Mouse (Mus musculus) lung, postnatal 10 days (tissue): ENCODE measurements at regions not wholly inside any gene's neighbourhood (a gene's known extent, or its start where the extent isn't known, plus 50 kb on each side); places are given as distances from the start of the nearest gene placed in this dataset.

ENCODE experiments used
- DNase-seq: peaks from one replicate; pipeline ENCODE4 v3.0.0; 2021

GRCm38 (mm10) chr13:71653212-71653938 is 310.1 kb downstream of the Irx1 start:
- DNase-seq, result no peak

GRCm38 (mm10) chr13:71649876-71650275 is 313.6 kb downstream of the Irx1 start:
- no peak for DNase-seq

DNA sequence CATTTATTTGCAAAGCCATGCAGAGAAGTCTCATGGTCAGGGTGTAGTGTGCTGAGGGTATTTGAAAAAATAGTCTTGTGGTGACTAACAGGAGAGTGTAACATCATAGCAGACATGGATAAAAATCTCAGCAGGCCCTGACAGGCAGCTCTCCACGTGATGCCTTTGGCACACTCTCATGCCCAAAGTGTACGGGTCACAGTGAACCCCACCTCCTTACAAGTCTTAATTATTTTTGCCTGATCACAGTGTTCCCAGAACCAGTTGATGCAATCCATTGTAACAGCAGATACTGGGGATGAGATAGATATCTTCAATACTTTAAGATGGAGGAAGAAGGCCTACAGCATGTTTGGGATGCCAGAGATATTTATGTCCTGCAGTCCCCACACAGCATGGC is 314.5 kb downstream of the Irx1 start:
- no peak for DNase-seq

- DNase-seq, result no peak
These were observed 332.1 kb downstream of the Irx1 start for GRCm38 (mm10) chr13:71631447-71631846.

GRCm38 (mm10) chr13:71617198-71617597 is 346.3 kb downstream of the Irx1 start:
- no peak for DNase-seq

DNA sequence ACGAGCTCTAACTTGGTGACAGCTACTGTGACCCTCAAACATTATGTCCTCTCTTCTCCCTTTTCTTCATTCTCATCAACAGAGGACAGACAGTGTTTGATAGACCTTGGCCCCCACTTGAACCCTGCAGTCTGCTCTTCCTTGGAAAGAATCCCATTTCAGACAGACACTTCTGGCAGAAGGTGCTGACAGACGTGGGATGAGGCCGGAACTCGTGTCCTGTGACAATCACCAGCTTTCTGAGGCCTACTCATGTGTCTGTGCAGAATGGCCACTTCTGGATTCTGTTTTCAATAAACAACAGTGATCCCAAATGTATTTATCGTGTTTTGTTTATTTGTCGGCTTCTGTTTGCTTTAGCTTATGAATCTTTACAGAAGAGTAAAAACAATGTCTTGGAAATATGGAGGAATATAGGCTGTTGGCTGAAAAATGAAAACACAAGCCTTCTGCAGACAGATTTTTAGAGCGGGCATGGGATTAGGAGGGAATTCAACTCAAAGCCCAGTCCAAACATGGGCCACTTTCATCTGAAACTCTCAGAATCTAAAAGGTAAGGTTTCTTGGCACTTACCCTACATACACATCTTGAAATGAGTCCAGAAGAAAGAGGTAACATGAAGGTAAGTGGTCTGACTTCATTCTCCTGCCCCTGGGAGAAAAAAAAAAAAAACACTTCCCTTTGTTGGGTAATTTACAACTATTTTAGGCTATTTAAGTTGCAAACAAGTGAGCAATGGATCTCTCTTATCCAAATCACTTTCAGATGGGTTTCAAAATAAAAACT is 350.9 kb downstream of the Irx1 start:
- DNase-seq, result peak; percentile 22

- no peak for DNase-seq
These were observed 381.0 kb downstream of the Irx1 start for GRCm38 (mm10) chr13:71582486-71582885.

- DNase-seq, result no peak
These were observed 397.6 kb downstream of the Irx1 start for GRCm38 (mm10) chr13:71565895-71566294.

DNA sequence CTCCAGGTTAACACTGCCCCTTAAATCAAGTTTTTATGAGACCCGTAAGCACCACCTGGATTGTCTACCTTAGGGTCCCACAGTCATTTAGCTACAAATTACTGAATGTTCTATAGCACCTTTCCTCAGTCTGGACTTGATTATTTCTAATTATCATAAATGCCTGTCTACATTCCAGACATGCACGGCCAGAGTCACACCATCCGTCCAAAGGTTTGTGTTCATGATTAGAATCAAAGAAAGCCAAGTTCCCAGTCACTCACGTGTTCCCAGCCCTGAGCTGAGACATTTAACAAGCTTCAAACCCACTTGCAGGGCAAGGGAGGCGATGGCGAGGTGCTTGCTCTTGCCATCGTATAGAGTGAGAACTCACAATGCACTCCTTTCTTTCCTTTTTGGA is 398.1 kb downstream of the Irx1 start:
- DNase-seq, result no peak

- no peak for DNase-seq
These were observed 404.9 kb downstream of the Irx1 start for GRCm38 (mm10) chr13:71558477-71559215.

DNA sequence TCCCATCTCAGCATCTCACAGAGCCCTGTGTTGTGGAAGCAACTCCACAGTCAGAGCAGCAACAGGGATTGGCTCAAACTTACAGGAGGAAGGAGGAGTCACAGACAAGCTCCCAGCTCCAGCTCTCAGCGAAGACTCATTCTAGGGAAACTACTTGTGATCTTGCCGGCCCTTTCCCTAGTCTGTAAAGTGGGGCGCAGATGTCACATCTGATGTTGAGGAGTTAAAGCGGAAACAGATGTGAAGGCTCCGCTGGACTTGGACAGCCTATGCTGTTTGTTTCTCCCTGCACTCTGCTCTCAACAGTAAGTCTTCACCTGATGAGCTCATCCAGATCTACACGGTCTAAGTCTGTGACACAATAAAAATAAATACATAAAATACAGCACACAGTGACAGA is 408.1 kb downstream of the Irx1 start:
- DNase-seq, result no peak

- DNase-seq, result no peak
These were observed 413.4 kb downstream of the Irx1 start for GRCm38 (mm10) chr13:71550109-71550508.

DNA sequence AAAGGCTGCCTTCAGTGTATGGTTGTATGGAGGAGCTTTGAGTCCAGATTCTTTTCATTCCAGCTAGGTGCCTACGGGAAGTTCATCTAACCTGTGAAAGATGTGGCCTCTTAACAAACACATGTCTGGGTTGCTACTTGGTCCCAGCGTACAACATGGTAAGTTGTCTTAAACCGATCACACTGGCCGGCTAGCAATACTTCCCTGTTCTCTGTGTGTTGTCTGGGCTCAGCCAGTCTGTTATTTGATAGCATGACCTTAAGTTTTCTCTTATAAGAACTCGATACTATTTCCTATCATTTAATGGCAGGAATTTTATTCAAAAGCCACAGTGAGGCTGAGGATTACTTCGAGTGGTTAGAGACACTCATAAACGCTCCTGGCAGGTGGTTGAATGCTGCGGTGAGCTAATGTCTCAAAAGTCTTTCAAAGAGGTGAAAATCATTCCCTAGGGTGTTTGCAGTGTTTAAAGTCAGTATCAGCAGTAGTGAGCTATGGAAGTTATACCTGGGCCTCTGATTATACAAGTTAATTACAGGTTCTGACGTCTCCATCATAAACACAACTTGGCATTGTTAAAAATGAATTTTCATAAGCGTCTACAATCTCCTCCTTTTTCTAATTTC is 414.2 kb downstream of the Irx1 start:
- DNase-seq, result no peak

- DNase-seq, result no peak
These were observed 425.3 kb downstream of the Irx1 start for GRCm38 (mm10) chr13:71538226-71538625.

- peak; percentile 40 for DNase-seq
These were observed 430.6 kb downstream of the Irx1 start for GRCm38 (mm10) chr13:71532796-71533351.

DNA sequence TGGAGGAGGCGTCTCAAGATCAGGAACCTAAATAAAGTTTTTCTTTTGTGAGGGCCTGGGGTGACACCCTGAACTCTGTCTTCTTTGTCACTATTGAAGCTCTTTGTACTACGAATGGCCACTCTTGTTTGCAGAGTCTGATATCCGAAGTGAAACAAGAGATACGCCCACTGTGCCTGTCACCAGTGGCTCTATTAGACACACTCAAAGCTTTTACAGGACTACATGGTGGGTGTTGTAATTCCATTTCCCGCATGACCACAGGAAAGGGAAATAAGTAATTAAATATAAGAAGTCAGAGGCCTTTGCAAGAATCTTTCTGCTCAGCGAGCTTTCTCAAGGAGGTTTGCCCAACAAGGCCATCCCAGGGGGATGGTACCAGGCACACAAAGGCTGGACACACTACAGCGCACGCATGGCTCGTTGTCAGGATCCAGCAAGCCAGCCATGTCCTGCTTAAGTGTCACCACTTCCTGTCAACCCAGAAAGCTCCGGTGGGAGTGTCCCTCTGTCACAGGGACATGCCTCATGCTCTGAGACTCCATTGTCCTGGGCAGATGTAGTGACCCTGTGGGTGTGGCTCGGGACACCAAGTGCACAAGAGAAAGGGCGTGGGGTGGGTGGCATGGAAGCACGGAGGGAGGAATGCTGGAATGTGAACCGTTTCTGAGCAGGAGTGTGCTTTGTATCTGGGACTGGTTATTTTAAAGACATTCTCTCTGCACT is 434.0 kb downstream of the Irx1 start:
- no peak for DNase-seq

DNA sequence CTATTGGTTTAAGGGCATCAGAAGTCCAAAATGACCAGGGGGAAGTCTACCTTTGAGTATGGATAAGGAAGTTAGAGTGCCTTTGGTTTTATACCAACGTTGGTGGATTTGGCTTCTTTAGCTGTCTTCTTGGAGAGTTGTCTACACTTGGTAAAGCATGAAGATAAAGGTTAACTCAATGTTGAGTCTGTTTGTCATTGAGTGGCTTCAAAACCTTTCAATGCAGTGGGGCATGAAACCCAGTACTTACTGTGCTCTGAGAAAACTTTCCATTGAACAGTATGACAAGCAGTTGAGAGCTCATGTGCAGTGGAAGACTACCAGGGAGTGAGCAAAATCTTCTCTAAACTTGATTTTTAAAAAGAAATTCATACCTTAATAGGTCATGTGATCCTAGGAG is 445.7 kb downstream of the Irx1 start:
- no peak for DNase-seq

GRCm38 (mm10) chr13:71513204-71513603 is 450.3 kb downstream of the Irx1 start:
- no peak for DNase-seq

DNA sequence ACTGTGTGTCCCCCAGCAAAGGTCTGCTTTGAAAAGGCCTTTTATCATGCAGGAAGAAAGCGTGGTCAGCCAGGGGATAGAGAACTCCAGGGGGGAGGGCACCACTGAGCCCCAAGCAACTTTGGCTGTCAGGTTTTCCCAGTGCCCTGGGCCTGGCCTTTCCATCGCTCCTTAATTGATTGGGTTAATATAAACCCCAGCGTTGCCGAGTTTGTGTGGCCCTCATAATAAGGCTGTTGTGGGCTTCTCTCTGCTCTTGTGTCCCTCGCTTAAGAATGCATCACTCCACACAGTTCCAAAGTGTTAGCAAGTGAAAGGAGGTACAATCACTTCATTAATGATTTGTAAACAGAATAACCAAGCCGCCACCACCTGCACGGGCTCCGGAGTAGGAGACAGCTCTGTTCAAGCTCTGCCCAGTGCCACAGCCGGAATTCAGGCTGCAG is 455.5 kb downstream of the Irx1 start:
- no peak for DNase-seq

DNA sequence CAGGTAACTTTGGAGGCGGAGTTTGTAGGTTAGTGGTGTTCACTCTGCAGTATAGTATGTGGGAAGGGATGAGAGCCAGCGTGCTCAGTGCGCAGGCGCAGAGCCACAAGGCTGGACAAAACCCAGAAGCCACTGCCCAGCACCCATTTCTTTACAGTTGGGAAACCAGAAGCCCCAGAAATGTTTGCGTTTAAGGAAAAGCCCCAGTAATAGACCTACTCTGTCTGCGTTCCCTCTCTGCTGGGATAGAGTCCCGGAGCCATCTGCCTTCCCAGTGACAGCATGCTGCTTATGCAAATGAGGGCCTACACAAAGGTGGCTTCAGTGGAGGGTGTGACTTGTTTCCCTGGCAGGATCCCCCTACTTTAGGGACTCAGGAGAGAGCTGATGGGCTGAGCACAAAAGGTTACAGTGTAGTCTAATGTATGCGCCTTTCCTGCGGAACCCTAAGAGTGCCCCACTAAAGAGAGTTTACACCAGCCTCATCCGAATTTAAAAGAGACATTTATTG is 456.0 kb downstream of the Irx1 start:
- peak; percentile 11 for DNase-seq

GRCm38 (mm10) chr13:71506777-71507176 is 456.7 kb downstream of the Irx1 start:
- no peak for DNase-seq

DNA sequence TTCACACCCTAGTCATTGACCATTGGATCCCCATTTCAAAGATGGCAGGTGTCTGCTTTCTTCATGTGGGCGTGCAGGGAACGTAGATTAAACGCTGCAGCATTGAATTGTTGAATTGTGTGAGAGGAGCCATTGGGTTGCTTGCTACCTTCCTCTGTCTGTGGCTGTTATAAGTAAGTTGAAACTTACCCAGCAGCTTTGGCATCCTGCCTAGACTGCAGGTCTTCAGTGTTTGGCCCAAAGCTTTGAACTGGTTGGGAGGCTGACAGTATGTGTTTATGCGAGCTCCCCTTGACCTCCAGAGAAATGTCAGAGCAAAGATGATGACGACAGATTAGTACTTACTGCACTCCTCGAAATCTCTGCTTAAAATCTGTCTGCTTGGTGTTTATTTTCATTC is 473.8 kb downstream of the Irx1 start:
- no peak for DNase-seq
